Mouse (Mus musculus): ENCODE measurements at regions not wholly inside any gene's neighbourhood (a gene's known extent, or its start where the extent isn't known, plus 50 kb on each side); places are given as distances from the start of the nearest gene placed in this dataset.

GRCm38 (mm10) chr5:35221451-35222305 is 56.4 kb upstream of the Adra2c start:
- no peak overlapping the region for H3K9ac ChIP-seq
- DNase-seq (no peak), ATAC-seq (ENCODE audit: low read depth) (no peak)
- no peaks in the 10 kb centered on the region for H3K9me3 ChIP-seq (replicated peaks)
- no peaks in the 10 kb centered on the region for H3K4me1 ChIP-seq (replicated peaks)
- no peak overlapping the region for H3K4me2 ChIP-seq
- H3K27me3 ChIP-seq, result no peaks in the 10 kb centered on the region
- H3K36me3 ChIP-seq, result no peaks in the 10 kb centered on the region
- no peak overlapping the region for H3K27ac ChIP-seq
- 56% methylated on average over 4 of the region's 4 CpGs for WGBS (ENCODE audit: insufficient replicate concordance)
- H3K4me3 ChIP-seq (replicated peaks), result no peak overlapping the region

GRCm38 (mm10) chr5:35216271-35216670 is 61.8 kb upstream of the Adra2c start:
- 26% methylated on average over 2 of the region's 2 CpGs for WGBS (ENCODE audit: insufficient replicate concordance)
- Histone ChIP-seq H3K4me1 (replicated peaks) (no peaks in the 10 kb centered on the region), H3K27ac (no peak overlapping the region), H3K4me2 (no peak overlapping the region), H3K36me3 (no peaks in the 10 kb centered on the region), H3K9ac (no peak overlapping the region), H3K4me3 (replicated peaks) (no peak overlapping the region), H3K9me3 (replicated peaks) (no peaks in the 10 kb centered on the region), H3K27me3 (no peaks in the 10 kb centered on the region)
- DNase-seq (no peak), ATAC-seq (ENCODE audit: low read depth) (no peak)

- no peak overlapping the region for H3K4me2 ChIP-seq
- H3K27ac ChIP-seq, result no peak overlapping the region
- no peak for ATAC-seq (ENCODE audit: low read depth)
- H3K9me3 ChIP-seq (replicated peaks), result no peaks in the 10 kb centered on the region
- H3K9ac ChIP-seq, result no peak overlapping the region
- no peaks in the 10 kb centered on the region for H3K4me1 ChIP-seq (replicated peaks)
- WGBS (ENCODE audit: insufficient replicate concordance), result 39% methylated on average over 11 of the region's 11 CpGs
- no peaks in the 10 kb centered on the region for H3K36me3 ChIP-seq
- H3K27me3 ChIP-seq, result no peaks in the 10 kb centered on the region
- H3K4me3 ChIP-seq (replicated peaks), result no peak overlapping the region
- no peak for DNase-seq
Observed at GRCm38 (mm10) chr5:35215480-35216195, 62.5 kb upstream of the Adra2c start.

- Histone ChIP-seq H3K9ac (no peak overlapping the region), H3K27me3 (no peaks in the 10 kb centered on the region), H3K4me1 (replicated peaks) (no peaks in the 10 kb centered on the region), H3K4me2 (no peak overlapping the region), H3K9me3 (replicated peaks) (no peaks in the 10 kb centered on the region), H3K36me3 (no peaks in the 10 kb centered on the region), H3K4me3 (replicated peaks) (no peak overlapping the region), H3K27ac (no peak overlapping the region)
- 67% methylated on average over 11 of the region's 11 CpGs for WGBS (ENCODE audit: insufficient replicate concordance)
- DNase-seq, result no peak
- ATAC-seq (ENCODE audit: low read depth), result no peak
Observed at GRCm38 (mm10) chr5:35215007-35215406, 63.1 kb upstream of the Adra2c start.

- Histone ChIP-seq H3K27me3 (no peaks in the 10 kb centered on the region), H3K4me3 (replicated peaks) (no peak overlapping the region), H3K9me3 (replicated peaks) (no peaks in the 10 kb centered on the region), H3K4me1 (replicated peaks) (no peaks in the 10 kb centered on the region), H3K9ac (no peak overlapping the region), H3K36me3 (no peaks in the 10 kb centered on the region), H3K4me2 (no peak overlapping the region), H3K27ac (no peak overlapping the region)
- ATAC-seq (ENCODE audit: low read depth), result no peak
- 50% methylated on average over 1 of the region's 1 CpGs for WGBS (ENCODE audit: insufficient replicate concordance)
- DNase-seq, result no peak
Observed at GRCm38 (mm10) chr5:35209348-35209747, 68.8 kb upstream of the Adra2c start.

- Histone ChIP-seq H3K4me2 (no peak overlapping the region), H3K9ac (no peak overlapping the region), H3K27ac (no peak overlapping the region), H3K27me3 (no peaks in the 10 kb centered on the region), H3K9me3 (replicated peaks) (no peaks in the 10 kb centered on the region), H3K36me3 (no peaks in the 10 kb centered on the region), H3K4me3 (replicated peaks) (no peak overlapping the region), H3K4me1 (replicated peaks) (no peaks in the 10 kb centered on the region)
- DNase-seq, result no peak
- 72% methylated on average over 6 of the region's 6 CpGs for WGBS (ENCODE audit: insufficient replicate concordance)
- no peak for ATAC-seq (ENCODE audit: low read depth)
Observed at GRCm38 (mm10) chr5:35204049-35204448, 74.1 kb upstream of the Adra2c start.

- Histone ChIP-seq H3K27ac (no peak overlapping the region), H3K4me3 (replicated peaks) (no peak overlapping the region), H3K4me2 (no peak overlapping the region), H3K9ac (no peak overlapping the region), H3K36me3 (no peaks in the 10 kb centered on the region), H3K4me1 (replicated peaks) (no peaks in the 10 kb centered on the region), H3K27me3 (0 out of 2 replicates have a peak, but pooled peaks cover 4% of the 10 kb centered on the region), H3K9me3 (replicated peaks) (no peaks in the 10 kb centered on the region)
- WGBS (ENCODE audit: insufficient replicate concordance), result 51% methylated on average over 5 of the region's 5 CpGs
- no peak for ATAC-seq (ENCODE audit: low read depth)
- DNase-seq, result no peak
Observed at GRCm38 (mm10) chr5:35198468-35198867, 79.7 kb upstream of the Adra2c start.

- no peak overlapping the region for H3K4me2 ChIP-seq
Observed at GRCm38 (mm10) chr5:35189113-35189797, 83.7 kb upstream of the Lrpap1 start.

GRCm38 (mm10) chr5:35185826-35186225 is 80.3 kb upstream of the Lrpap1 start:
- ATAC-seq (ENCODE audit: low read depth) (no peak), DNase-seq (no peak)
- peaks cover 28% of the 10 kb centered on the region for H3K27me3 ChIP-seq
- no peak overlapping the region for H3K9ac ChIP-seq
- H3K4me1 ChIP-seq (replicated peaks), result no peaks in the 10 kb centered on the region
- H3K9me3 ChIP-seq (replicated peaks), result no peaks in the 10 kb centered on the region
- H3K4me3 ChIP-seq (replicated peaks), result no peak overlapping the region
- H3K27ac ChIP-seq, result no peak overlapping the region
- no peak overlapping the region for H3K4me2 ChIP-seq
- WGBS (ENCODE audit: insufficient replicate concordance), result 51% methylated on average over 3 of the region's 3 CpGs
- H3K36me3 ChIP-seq, result no peaks in the 10 kb centered on the region

More at GRCm38 (mm10) chr5:35189113-35189797, 83.7 kb upstream of the Lrpap1 start:
- ATAC-seq (ENCODE audit: low read depth), result no peak
- Histone ChIP-seq H3K4me1 (replicated peaks) (no peaks in the 10 kb centered on the region), H3K36me3 (no peaks in the 10 kb centered on the region), H3K4me3 (replicated peaks) (no peak overlapping the region), H3K9ac (no peak overlapping the region), H3K9me3 (replicated peaks) (no peaks in the 10 kb centered on the region), H3K27ac (no peak overlapping the region), H3K27me3 (peaks cover 20% of the 10 kb centered on the region)
- DNase-seq, result no peak
- WGBS (ENCODE audit: insufficient replicate concordance), result 66% methylated on average over 12 of the region's 12 CpGs

- Histone ChIP-seq H3K4me3 (replicated peaks) (no peak overlapping the region), H3K9ac (no peak overlapping the region), H3K4me2 (no peak overlapping the region), H3K4me1 (replicated peaks) (no peaks in the 10 kb centered on the region), H3K27me3 (peaks cover 26% of the 10 kb centered on the region), H3K27ac (no peak overlapping the region), H3K9me3 (replicated peaks) (no peaks in the 10 kb centered on the region), H3K36me3 (no peaks in the 10 kb centered on the region)
- ATAC-seq (ENCODE audit: low read depth) (no peak), DNase-seq (no peak)
Observed at GRCm38 (mm10) chr5:35185289-35185688, 79.7 kb upstream of the Lrpap1 start.

- WGBS (ENCODE audit: insufficient replicate concordance), result 32% methylated on average over 7 of the region's 7 CpGs
- no peaks in the 10 kb centered on the region for H3K4me1 ChIP-seq (replicated peaks)
- no peak overlapping the region for H3K4me2 ChIP-seq
- DNase-seq (no peak), ATAC-seq (ENCODE audit: low read depth) (no peak)
- no peaks in the 10 kb centered on the region for H3K36me3 ChIP-seq
- H3K9ac ChIP-seq, result no peak overlapping the region
- no peak overlapping the region for H3K4me3 ChIP-seq (replicated peaks)
- H3K9me3 ChIP-seq (replicated peaks), result no peaks in the 10 kb centered on the region
- H3K27me3 ChIP-seq, result peaks cover 26% of the 10 kb centered on the region; the same call in 1 of the 2 replicates
- no peak overlapping the region for H3K27ac ChIP-seq
Observed at GRCm38 (mm10) chr5:35183418-35183817, 77.9 kb upstream of the Lrpap1 start.
